Mouse (Mus musculus) cortical plate, adult 2 months (tissue): ENCODE data around the gene Gm8113.
"Not testable (repeated sequence)": the region's sequence is repeated elsewhere in the genome, so short reads cannot be mapped to it uniquely, and the experiment has no call there.

Experiments
- CTCF ChIP-seq: fragments of 200-500 bp; IDR thresholded peaks from 2 replicates; pipeline ENCODE4 v1.5.1; 2011; ENCODE audit warnings: mild to moderate bottlenecking, control low read depth, low read length; ENCODE audit not compliant: insufficient read depth; ENCODE audit errors: extremely low read depth
- POLR2A ChIP-seq: fragments of 200-500 bp; IDR thresholded peaks from 2 replicates; pipeline ENCODE4 v1.6.1; 2011; ENCODE audit warnings: mild to moderate bottlenecking, low read length, control low read depth; ENCODE audit not compliant: insufficient read depth; ENCODE audit errors: extremely low read depth

- not testable (repeated sequence) for TF ChIP-seq POLR2A, CTCF
Observed at GRCm38 (mm10) chr14:43875417-43875816, 49.8 kb upstream of the Gm8113 start, which contains the start of gene Ear1.
